Mouse (Mus musculus): ENCODE measurements around the gene Gm17657.

- TF ChIP-seq CTCF (conservative IDR thresholded peaks at IDR 0.05; ENCODE audit: insufficient read depth, insufficient read length, low read depth, low read length) (no peak), POLR2A (IDR thresholded peaks at IDR 0.05; ENCODE audit: low read depth, low read length) (no peak)
These were observed 29.7 kb downstream of the Gm17657 start for GRCm38 (mm10) chr17:29519731-29520130.

Measured in kidney, adult 2 months (tissue).